Mouse (Mus musculus): Measurements from ENCODE around the gene Stub1. TPM values are rescaled to one million over a fixed set of nuclear protein-coding genes. Genes with fewer than 3 reads are reported as not detected.

Gene Stub1
- polyA plus RNA-seq, 1 experiment = 190 TPM

DNA sequence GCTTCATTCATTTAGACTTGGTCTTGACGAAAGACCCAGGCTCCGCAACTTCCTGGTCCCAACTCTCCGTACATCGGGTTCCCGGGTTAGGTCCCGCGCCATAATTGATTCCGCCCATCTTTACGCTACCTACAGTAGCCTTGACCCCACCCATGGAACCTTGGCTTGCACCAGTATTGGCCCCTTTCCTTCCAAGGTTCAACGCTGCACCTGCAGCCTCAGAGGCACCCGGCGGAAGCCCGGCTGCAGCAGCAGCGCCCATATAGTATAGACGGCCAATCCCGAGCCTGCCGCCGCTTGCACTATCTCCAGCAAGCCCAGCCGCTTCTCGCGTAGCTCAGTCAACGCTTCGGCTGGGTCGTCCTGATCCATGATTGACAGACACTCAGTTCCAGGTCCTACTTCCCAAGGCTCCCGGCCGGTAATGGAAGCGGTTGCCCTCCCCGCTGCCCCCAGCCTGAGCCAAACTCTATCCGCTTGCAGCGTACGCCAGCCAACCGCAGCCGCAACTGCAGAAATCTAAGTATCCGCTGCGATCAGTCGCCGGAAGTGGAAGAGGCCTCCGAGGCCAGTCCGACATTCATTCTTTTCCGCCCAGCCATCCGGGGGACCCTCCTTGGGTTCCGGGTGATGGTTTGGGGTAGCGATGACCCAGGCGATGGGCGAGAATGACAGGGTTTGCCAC, 41.2 kb downstream of the Stub1 start:
- peak; percentile 82 for DNase-seq
- peak overlapping the region; percentile 57 for H3K4me3 ChIP-seq (ENCODE audit: control insufficient read depth, insufficient read depth, low read length)
- no peaks in the 10 kb centered on the region for H3K27me3 ChIP-seq (ENCODE audit: control insufficient read depth, insufficient read depth, low read length)
- TF ChIP-seq CTCF (IDR thresholded peaks at IDR 0.05; ENCODE audit: borderline replicate concordance, control insufficient read depth, extremely low read depth, insufficient read depth, low read length, poor library complexity) (no peak), POLR2A (IDR thresholded peaks at IDR 0.05; ENCODE audit: control insufficient read depth, extremely low read depth, insufficient read depth, low read length, poor library complexity) (peak; percentile 26; the same call in 1 of the 2 replicates)
- H3K4me1 ChIP-seq (replicated peaks; ENCODE audit: control insufficient read depth, insufficient read depth, low read length) = peaks cover 35% of the 10 kb centered on the region
- under 1% methylated on average over 45 of the region's 45 CpGs for WGBS
- no peaks in the 10 kb centered on the region for H3K36me3 ChIP-seq (ENCODE audit: control insufficient read depth, insufficient read depth, low read length)
- H3K27ac ChIP-seq (ENCODE audit: control insufficient read depth, insufficient read depth, low read length) = peak overlapping the region; percentile 81

DNA sequence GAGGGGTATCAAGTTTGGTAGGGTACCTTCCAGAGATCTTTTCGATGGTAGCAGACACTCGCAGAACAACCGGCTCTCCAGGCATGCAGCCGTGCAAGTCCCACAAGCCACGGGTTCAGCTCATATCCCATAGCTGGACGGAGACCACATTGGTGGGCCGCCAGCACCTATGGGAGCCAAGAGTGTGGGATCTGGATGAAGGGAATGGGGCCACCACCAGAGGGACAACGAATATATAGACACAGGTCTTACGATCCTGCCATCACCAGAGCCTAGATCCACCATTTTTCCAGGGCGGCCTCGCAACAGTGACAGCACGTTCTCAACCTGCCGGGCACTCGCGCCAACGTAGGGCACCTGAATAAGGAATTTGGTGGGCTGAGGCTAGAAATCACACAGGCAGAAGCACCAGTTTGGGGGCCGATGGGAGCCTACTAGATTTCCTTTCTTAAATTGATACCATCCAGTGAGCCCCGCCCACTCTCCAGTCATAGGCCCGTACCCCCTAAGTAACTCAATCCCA, 41.8 kb downstream of the Stub1 start:
- WGBS = 27% methylated on average over 19 of the region's 19 CpGs
- Histone ChIP-seq H3K4me3 (ENCODE audit: control insufficient read depth, insufficient read depth, low read length) (peak overlapping the region; percentile 57), H3K27ac (ENCODE audit: control insufficient read depth, insufficient read depth, low read length) (peak overlapping the region; percentile 81), H3K27me3 (ENCODE audit: control insufficient read depth, insufficient read depth, low read length) (no peaks in the 10 kb centered on the region), H3K36me3 (ENCODE audit: control insufficient read depth, insufficient read depth, low read length) (no peaks in the 10 kb centered on the region), H3K4me1 (replicated peaks; ENCODE audit: control insufficient read depth, insufficient read depth, low read length) (peaks cover 34% of the 10 kb centered on the region)
- TF ChIP-seq CTCF (IDR thresholded peaks at IDR 0.05; ENCODE audit: borderline replicate concordance, control insufficient read depth, extremely low read depth, insufficient read depth, low read length, poor library complexity) (no peak), POLR2A (IDR thresholded peaks at IDR 0.05; ENCODE audit: control insufficient read depth, extremely low read depth, insufficient read depth, low read length, poor library complexity) (no peak)
- no peak for DNase-seq

DNA sequence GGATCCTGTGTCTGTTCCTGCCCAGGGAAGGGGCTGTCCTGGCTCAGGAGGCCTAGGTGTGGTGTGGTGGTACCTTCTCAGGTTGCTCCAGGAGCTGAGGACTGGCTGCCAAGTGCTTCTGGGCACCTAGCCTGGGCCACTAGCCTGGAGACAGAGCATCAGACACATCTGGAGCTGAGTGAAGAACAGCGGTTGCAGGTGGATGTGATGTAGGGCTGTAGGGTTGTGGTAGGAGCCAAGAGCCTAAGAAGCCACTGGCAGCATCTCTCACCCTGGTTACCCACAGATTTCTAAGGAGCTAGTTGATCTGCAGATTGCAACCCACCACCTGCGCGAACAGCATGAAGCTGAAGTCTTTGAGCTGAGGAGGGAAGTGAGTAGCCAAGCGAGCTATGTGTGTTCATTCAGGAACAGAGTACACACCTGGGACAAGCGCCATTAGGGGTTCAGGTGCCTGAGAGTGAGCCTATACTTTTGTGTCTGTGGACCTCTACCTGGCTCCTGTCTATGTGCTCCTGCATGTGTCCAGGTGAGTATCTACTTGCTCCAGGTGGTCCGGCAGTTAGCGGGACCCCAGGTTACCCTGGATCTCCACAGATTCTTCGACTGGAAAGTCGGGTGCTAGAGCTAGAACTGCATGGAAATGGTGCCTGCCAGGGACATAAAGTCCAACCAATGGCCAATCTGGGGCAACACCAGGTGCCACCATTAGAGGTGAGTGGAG, 46.3 kb downstream of the Stub1 start:
- Histone ChIP-seq H3K27me3 (ENCODE audit: control insufficient read depth, insufficient read depth, low read length) (no peaks in the 10 kb centered on the region), H3K4me3 (ENCODE audit: control insufficient read depth, insufficient read depth, low read length) (no peak overlapping the region), H3K36me3 (ENCODE audit: control insufficient read depth, insufficient read depth, low read length) (no peaks in the 10 kb centered on the region; the same call in 1 of the 2 replicates), H3K4me1 (replicated peaks; ENCODE audit: control insufficient read depth, insufficient read depth, low read length) (peaks cover 22% of the 10 kb centered on the region), H3K27ac (ENCODE audit: control insufficient read depth, insufficient read depth, low read length) (no peak overlapping the region)
- TF ChIP-seq CTCF (IDR thresholded peaks at IDR 0.05; ENCODE audit: borderline replicate concordance, control insufficient read depth, extremely low read depth, insufficient read depth, low read length, poor library complexity) (no peak), POLR2A (IDR thresholded peaks at IDR 0.05; ENCODE audit: control insufficient read depth, extremely low read depth, insufficient read depth, low read length, poor library complexity) (no peak)
- no peak for DNase-seq
- WGBS = 68% methylated on average over 9 of the region's 9 CpGs

DNA sequence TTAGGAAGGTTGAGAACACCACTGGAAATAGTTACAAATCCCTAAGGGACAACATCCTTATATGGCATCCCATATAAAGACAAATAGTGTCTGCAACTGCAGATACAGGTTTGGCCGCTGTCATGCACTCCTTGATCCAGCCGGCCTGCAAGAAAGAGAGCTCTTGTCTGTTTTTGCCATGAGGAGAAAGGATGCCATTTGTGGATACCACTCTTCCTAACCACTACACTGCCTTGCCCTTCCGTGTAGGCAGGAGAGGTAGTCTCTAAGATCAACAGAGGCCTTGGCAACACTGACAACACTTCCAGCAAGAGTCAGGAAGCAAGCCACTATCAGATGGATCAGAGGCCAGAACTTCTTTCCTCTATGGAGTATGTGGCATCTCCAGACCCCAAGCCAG, 46.9 kb downstream of the Stub1 start, which contains the start of gene Ccdc78:
Ccdc78 (plus strand) TSS at position 301 of the 400 bp plus-strand sequence.
- no peak for TF ChIP-seq POLR2A (IDR thresholded peaks at IDR 0.05; ENCODE audit: control insufficient read depth, extremely low read depth, insufficient read depth, low read length, poor library complexity)
- TF ChIP-seq CTCF (IDR thresholded peaks at IDR 0.05; ENCODE audit: borderline replicate concordance, control insufficient read depth, extremely low read depth, insufficient read depth, low read length, poor library complexity) = no peak

DNA sequence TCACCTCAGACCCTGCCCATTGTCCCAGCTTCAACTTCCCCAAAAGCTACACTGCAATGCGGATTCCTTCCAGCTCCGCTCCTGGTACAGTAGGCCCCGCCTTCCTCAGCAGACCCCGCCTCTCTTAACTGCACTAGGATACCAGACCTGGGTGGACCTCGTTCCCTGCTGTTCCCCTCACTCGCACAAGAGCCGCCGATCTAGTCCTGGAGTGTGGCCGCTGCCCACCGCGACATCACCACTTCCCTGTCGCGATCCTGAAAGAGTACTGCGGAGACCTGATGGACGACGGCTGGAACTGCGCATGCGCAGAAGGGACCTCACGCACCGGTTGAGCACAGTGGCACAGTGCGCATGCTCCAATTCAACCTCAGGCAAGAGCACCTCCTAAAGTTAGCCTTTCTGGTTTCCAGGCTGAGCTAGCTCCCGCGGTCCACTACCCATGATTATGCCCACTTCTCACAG, 47.9 kb downstream of the Stub1 start, which contains the start of gene Haghl:
Haghl (minus strand) TSS at position 393 of the 465 bp plus-strand sequence.
- peak; percentile 36; the same call in 1 of the 2 replicates for TF ChIP-seq POLR2A (IDR thresholded peaks at IDR 0.05; ENCODE audit: control insufficient read depth, extremely low read depth, insufficient read depth, low read length, poor library complexity)
- no peak for TF ChIP-seq CTCF (IDR thresholded peaks at IDR 0.05; ENCODE audit: borderline replicate concordance, control insufficient read depth, extremely low read depth, insufficient read depth, low read length, poor library complexity)

More for the DNA sequence above, 46.9 kb downstream of the Stub1 start, which contains the start of gene Ccdc78:
- Histone ChIP-seq H3K4me1 (replicated peaks; ENCODE audit: control insufficient read depth, insufficient read depth, low read length) (peaks cover 17% of the 10 kb centered on the region), H3K27ac (ENCODE audit: control insufficient read depth, insufficient read depth, low read length) (no peak within 1 kb of the TSS), H3K27me3 (ENCODE audit: control insufficient read depth, insufficient read depth, low read length) (no peaks in the 10 kb centered on the region), H3K4me3 (ENCODE audit: control insufficient read depth, insufficient read depth, low read length) (peak within 1 kb of the TSS; percentile 77), H3K36me3 (ENCODE audit: control insufficient read depth, insufficient read depth, low read length) (no peaks in the 10 kb centered on the region; the same call in 1 of the 2 replicates)
- 93% methylated on average over 3 of the region's 3 CpGs for WGBS
- DNase-seq = no peak

More for the DNA sequence above, 47.9 kb downstream of the Stub1 start, which contains the start of gene Haghl:
- no peaks in the 10 kb centered on the region; the same call in 1 of the 2 replicates for H3K36me3 ChIP-seq (ENCODE audit: control insufficient read depth, insufficient read depth, low read length)
- no peaks in the 10 kb centered on the region for H3K27me3 ChIP-seq (ENCODE audit: control insufficient read depth, insufficient read depth, low read length)
- under 1% methylated on average over 23 of the region's 23 CpGs for WGBS
- peak; percentile 93 for DNase-seq
- peaks cover 15% of the 10 kb centered on the region for H3K4me1 ChIP-seq (replicated peaks; ENCODE audit: control insufficient read depth, insufficient read depth, low read length)
- H3K27ac ChIP-seq (ENCODE audit: control insufficient read depth, insufficient read depth, low read length) = no peak within 1 kb of the TSS
- peak within 1 kb of the TSS; percentile 77 for H3K4me3 ChIP-seq (ENCODE audit: control insufficient read depth, insufficient read depth, low read length)

Data from thymus, adult 2 months (tissue).